Mouse (Mus musculus) R1 (cell line): ENCODE measurements at regions not wholly inside any gene's neighbourhood (a gene's known extent, or its start where the extent isn't known, plus 50 kb on each side); places are given as distances from the start of the nearest gene placed in this dataset.

Experiments
- DNase-seq: peaks from one replicate; pipeline ENCODE4 v3.0.0-alpha.2; 2018; ENCODE audit warnings: low read depth, low spot score

DNA sequence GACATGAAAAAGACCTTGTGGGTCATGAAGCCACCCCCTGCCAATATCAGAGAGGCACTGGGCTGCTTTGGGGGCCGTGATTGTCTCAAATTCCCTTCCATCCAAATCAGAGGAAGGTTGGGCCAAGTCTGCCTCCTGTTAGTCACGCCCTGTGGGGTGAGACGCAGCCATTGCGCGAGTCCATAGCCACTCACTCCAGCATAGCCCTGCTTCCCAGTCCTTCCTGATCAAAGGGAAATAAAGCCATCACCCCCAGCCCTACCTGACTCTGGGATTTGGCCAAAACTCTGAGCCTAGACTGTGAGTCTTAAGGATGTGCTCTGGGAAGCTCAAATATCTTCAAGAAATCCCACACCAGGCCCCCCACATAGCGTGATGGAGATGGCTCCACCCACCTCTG, 620.4 kb upstream of the 3110018I06Rik start:
- no peak for DNase-seq

DNA sequence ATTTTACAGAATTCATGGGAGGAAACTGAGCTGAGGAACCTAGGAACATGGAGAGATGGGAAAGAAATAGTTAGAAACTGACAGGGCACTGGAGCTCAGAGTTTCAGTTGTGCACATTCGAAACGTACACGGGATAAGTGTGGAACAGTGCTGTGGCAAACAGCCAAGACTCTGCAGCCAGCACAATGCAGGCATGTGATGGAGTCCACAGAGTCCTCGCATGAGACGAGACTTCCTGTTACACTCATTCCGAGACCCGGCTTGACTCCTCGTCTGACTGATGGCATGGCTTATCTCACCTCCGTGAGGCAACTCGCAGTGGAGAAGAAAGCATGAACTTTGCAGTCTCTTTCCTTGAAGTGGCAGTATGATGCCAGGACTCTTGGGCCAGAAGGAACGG, 617.0 kb upstream of the 3110018I06Rik start:
- no peak for DNase-seq

DNA sequence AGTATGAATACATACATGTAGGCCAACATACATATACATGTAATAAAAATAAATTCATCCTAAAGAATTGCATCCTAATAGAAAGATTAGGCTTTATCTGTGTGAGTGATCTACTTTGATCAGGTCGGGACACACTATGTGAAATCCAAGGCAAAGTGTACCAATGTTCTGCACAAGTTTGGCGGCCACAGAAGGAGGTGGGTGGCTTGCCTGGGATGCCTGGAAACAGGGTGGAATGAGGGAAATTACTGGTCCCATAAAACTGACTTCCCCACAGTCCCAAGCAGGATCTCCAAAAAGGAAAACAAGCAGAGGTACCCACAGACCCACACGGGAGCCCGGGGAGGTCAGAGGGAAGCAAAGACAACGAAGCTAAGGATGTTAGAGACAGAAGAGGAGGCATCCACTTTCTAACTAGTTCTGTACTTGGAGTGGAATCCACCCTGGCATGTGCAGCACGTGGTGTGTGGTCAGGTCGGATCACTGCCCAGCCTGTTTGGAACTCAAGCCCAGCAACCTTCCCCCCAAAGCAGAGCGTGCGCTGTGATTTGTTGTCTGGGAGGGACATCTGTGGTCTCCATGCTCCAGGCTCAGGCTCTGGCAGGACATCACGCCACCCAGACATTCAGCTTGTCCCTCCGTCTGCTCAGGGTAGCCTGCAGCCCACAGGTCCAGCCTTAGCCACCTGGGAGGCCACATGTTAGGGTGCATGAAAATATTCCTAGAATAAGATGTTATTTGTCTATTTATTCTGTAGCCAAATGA, 615.3 kb upstream of the 3110018I06Rik start:
- DNase-seq = no peak

DNA sequence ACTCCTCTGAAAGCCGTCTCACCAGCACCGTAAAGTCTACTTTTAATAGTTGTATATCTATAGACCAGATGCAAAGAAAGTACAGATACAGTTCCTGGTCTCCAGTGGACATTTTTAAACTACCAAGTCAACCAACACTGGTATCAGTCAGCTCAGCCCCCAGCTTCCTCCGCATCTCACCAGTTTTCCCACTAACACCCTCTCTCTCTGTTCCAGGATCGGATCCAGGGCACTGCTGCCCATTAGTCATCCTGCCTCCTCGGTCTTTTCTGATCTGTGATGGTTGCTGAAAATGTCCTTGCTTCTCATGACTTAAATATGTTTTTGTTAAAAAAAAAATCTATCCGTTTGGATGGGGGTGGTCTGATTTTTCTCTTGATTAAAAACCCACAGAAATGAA, 598.1 kb upstream of the 3110018I06Rik start:
- DNase-seq = no peak

DNA sequence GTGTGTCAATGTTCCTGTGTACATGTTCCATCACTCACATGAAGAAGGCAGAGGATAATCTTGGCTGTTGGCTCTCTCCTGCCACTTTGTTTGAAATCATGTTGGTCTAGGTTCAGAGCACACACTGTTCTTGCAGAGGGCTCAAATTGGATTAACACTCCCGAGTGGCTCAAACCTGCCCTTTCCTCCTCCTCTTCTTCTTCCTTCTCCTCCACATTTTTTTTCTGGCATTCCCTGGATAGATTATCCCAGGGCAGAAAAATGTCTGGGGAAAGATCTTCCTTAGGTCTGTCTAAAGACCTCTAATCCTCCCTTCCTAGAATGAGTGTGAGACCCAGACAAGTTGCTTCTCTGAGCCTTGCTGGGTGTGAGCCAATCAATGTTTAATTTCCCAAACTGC, 594.4 kb upstream of the 3110018I06Rik start:
- no peak for DNase-seq

DNA sequence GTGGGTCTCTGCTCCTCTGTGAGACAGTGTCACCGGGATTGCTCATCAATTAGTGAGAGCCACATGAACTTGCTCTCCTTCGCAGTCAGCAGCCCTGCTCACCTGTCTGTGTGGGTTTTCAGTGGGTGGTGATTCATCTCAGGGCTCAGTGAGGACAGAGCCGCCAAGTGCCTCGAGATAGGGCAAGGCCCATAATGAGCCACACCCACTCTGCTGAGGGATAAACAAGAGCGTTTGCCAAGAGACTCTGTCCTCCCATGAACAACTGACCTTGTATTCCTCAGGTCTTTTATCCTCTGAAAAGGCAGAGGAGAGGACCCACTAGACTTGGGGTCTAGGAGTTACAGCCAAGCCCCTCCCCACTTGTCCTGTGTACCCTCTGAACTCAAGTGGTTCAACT, 584.2 kb upstream of the 3110018I06Rik start:
- no peak for DNase-seq

DNA sequence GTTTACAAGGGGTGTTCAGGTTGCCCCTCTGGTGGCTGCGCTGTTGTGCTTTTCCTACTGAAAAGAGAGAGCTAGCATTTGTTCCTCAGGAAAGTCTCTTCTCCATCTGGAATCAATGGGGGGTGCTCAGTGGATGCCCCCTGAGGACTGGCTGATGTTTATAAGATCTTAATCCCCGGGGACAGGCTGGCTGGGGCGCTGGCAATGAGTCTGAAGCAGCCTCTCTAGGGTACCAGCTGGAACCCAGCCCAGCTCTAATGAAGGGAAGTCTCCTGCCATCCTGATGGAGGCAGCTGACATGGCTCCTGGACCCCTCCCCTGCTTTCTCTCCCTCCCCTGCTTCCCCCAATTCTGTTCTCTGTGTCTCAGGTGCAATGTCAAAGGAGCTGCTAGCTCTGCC, 575.6 kb upstream of the 3110018I06Rik start:
- DNase-seq = no peak

DNA sequence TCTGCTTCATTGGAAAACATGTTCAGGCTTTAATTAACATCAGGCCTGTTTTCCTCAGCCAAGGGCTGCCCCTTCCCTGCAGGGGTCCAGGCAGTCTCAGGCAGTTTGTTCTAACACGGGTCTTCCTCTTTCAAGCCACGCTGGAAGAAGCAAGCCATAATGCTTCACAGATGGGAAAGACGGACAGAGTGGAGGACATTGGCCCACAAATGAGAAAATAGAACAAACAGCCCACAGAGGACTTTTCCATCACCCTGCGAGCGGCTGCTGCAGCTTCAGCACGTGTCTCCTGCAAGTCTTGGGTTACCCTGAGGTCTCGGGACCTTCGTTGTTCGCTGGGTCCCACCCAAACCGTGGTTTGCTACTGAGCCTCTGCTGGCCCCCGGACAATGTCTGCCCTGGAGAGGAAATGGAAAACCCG, 565.9 kb upstream of the 3110018I06Rik start:
- DNase-seq = no peak

DNA sequence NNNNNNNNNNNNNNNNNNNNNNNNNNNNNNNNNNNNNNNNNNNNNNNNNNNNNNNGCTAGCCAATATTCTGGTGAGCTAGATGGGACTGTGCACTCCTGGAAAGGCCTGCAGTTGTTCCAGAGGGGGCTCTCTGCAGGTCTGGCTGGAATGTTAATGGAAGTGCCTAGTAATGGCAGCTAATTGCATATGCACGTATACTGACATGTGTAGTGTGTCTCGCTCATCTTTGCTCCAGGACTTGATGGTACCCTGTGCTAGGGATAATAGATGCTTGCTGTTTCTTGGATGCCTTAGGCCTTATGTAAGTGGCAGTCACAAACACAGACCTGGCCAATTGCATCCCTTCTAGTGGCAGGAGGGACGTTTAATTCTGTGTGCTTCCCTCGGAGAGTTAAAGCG, 560.0 kb upstream of the 3110018I06Rik start:
- no peak for DNase-seq

DNA sequence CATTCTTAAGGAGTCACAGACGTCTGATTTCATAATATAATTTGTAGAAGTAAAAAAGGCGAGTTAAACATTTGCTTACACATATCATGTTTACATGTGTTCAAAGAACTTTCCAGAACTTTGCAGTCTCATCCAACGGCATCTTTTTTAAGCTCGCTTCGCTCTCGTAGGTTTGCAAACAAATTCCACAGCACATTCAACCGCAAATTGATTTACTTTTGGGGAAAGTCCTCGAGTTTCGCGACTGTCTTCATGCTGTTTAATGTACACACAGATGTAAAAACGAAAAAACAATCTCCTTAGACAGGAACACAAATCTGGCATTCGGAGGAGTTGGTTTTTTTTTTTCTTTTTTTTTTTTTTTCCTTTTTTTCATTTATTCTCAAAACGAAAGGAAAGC, 559.3 kb upstream of the 3110018I06Rik start:
- DNase-seq = no peak

DNA sequence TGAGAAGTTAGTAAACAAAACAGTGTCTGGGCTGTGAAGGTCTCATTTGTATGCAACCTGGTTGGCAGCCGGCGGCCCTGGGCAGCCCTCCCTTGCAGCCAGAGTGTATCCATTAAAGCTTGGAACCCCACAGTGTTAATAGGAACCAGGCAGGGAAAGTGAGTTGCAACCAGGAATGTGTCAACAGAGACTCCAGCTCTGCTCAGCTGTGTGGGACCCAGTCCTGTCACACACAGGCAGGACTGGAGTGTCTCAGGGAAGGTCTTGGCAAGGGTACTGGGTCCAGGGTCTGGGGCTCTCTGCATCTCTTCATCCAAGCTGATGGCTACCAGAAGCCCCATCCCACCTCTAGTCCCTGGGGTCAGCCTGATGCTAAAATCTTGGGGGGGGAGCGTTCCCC, 556.8 kb upstream of the 3110018I06Rik start:
- no peak for DNase-seq

DNA sequence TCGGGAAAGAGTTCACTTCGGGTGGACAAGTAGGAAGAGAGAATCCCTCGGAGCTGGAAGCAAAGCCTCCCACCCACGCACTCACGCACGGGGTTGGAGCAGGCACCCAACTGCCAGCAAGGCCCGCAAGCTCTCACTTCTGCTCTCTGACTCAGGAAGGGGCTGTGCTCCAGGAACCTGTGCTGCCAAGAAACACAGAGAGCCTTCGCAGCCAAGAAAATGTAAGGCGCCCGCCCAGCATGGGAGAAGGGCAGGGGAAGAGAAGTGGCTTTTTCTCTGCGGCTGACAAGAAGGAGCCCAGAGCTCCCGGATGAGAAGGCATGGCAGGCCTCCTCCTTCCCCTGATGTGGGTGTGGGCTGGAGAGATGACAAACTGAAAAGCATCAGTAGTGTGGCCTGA, 549.1 kb upstream of the 3110018I06Rik start:
- DNase-seq = peak; percentile 9

DNA sequence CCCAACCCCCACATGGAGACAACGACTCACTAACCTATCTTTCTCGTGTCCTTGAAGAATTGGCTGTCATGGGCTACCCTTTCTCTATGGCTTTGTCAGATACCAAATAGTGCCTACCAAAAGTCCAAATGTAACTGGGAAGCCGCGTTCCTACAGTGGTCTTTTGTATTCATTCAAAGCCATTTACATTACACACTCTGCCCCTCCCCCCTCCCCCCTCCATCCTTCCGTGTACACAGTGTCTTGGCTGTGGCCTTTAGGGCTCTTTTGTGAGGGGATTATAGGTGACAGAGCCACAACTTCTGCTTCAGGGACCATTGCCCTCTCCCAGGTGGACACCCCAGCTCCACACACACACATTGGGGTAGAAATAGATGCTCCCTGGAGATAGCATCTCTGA, 544.6 kb upstream of the 3110018I06Rik start:
- DNase-seq = peak; percentile 56

DNA sequence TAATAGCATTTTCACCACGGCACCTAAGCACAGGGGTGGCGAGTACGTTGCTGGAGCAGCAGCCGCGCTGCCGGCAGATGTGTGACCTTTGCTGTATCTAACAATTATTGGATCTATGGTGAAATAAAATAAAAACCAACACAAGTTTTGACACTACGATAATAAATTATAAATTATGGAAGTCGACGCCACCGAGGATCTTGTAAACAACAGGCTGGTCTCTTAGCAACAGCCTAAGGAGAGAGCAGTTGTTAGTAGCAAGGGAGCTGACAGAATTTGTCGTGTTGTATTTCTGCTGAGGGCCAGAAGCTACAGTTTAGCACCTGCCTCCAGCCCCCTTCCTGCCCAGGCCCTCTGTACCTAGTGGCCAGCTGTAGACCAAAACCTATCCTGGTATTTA, 535.8 kb upstream of the 3110018I06Rik start:
- DNase-seq = no peak

DNA sequence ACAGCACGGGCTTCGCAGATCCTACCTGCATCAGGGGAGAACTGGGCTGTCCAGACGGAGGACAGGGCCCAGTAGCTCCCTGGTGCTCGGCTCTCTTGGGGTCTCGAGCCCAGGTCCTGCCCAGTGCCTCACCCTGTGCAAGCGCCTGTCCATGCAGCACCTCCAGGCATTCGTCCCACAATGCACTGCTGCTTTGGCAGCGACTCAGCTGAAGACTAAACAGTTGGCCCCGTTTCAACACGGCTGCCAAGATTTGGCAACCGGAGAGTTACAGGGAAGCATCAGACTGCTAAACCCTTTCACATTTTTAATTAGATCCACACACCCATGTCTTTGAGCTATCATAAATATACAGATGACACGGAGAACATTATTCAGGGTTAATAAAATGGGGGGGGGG, 532.7 kb upstream of the 3110018I06Rik start:
- no peak for DNase-seq

DNA sequence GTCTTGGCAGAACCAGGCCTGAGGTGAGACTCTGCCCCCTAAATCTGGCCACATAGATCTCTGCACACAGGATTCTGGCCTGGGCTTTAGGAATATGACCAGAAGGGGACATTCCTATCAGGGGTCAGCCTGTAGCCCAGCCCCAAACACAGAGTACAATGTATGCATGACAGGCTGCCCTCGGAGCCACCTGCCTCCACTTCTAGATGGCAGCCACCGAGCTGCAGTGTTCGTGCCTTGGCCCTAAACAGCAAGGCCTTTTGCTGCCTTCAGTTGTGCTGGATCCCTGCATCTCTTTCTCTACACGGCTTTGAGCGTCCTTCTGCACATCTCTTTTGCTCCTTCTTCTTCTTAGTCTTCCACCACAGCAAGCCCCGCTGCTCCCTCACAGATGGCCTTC, 532.2 kb upstream of the 3110018I06Rik start:
- DNase-seq = no peak

DNA sequence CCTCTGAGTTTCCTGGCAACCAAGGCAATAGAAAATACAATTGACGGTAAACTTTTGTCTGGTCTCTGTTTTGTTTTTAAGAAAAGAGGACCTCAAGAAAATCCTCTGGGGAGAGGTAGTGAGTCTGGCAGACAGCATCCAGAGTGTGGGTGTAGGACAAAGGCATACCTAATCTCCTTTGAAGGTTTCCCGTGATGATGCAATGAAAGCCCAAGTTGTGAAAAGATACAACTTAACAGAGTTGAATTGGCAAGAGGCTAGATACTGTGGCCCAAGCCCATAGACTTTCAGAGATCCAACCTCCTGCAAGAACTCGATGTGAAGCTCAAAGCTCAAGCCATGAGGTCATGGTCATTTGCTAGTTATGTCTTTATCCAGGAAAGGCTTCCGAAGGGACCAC, 526.4 kb upstream of the 3110018I06Rik start:
- no peak for DNase-seq

DNA sequence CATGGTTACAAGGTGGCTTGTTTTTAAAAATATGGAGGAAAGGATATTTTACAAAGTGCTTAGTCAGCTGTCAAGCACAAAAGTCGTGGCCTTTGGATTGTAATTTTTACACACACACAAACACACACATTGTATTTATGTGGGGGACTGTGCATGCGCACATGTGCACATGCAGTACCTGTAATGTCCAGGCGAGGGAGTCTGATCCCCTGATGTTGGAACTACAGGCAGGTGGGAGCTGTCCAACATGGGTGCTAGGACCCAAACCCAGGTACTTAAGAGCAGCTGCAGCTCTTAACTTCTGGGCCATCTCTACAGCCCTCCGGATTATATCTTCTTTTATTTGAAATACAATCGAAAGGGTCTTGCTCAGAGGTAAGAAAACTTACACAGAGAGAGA, 524.7 kb upstream of the 3110018I06Rik start:
- peak; percentile 81 for DNase-seq

DNA sequence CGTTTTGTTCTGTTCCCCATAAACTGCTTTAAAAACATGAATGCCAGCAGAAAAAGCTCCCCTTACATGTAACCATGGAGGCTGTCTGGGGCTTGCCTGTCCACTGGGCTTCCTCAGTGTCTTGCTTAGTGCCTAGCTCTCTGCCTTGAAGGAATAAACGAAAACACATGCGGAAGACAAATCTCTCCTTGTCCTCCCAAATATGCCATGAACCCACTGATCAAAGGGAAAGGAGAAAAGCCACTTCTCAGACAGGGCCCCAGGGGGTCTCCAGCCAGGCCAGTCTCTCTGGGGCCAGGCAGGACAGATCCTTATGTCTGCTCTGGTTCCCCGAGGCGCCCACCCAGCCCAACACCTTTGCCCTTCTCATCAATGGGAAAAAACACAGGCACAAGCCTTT, 518.6 kb upstream of the 3110018I06Rik start:
- no peak for DNase-seq

DNA sequence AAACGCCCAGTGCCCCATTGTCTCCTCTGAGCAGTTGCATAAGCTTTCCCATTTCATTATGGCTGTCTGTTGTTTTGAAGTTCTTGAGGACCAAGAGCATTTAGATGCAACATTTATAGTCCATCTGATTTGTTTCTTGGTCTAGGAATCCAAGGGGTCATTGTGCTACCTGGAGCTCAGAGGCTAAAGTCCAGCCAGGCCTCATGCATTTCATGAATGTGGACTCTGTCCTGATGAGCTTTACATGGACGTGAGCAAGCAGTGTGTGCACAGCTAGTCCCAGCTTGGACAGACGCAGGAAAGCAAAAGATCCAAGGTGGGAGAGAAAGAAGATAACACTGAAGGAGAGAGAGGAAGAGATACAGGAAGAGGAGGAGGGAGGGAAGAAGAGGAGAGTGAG, 496.0 kb upstream of the 3110018I06Rik start:
- no peak for DNase-seq

DNA sequence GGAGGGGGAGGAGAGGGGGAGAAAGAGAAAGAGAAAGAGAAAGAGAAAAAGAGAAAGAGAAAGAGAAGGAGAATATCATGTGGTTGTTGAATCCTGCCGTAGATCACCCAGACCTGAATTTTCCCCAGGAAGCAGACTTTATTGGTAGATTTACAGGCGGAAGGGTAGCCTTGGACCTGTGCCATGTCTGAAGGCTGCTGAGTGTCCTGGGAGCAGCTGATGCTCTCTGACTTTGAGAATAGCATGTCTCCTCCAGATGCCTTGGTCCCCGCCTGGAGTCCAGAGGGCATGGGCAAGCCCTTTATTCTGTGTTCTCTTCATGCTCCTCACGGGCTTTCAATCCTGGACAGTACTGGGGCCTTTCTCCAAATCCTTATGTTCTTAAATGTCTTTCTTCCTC, 495.4 kb upstream of the 3110018I06Rik start:
- DNase-seq = no peak

DNA sequence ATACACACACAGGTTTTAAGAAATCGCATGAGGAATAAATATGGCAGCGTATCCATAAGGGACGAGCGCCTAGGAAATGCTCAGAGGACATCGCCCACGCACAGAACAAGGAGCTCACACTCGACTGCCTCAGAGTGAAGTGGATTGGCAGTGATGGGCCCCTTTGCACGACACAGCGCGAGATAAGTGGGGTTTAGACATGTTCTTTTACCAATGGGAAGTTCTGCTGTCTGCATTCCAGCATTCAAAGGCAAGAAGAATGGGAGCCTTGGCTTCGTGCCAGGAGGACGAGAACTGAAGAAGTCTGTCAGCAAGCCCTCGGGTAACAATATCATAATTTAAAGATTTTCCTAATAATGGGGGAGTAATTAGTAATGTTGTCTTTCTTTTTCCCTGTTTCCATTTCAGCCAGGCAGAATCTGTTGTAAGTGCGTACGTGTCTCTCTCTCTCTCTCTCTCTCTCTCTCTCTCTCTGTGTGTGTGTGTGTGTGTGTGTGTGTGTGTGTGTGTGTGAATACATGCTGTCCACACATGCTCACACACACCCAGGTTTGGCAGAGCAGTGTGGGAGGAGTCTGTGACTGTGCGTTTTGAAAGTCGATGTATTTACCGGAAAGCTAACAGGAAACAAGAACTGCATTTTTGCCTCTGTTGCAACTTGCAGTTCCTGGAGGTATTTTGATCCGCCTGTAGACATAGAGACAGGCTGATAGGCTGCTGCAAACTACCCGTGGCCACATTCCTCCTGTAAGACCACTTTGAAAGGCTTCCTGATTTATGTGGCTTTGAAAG, 477.2 kb upstream of the 3110018I06Rik start:
- peak; percentile 7 for DNase-seq

DNA sequence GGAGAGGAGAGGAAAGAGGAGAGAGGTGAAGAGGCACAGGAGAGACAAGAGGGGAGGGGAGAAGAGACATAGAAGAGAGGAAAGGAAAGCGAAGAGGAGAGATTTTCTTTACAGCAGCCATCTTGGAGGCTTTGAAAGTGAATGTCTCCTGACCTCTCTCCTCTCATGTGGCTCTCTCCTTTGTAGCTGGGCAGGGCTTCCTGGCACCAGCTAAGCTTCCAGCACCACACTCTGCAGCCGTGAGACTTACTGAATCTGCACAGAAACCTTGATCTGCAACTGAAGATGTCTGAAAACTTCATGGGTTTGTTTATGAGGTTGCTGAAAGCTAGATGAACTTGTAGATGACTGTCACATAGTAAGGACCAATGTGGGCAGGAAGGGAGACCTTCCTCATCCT, 471.6 kb upstream of the 3110018I06Rik start:
- DNase-seq = no peak
